Mouse (Mus musculus) retina, postnatal 1 day (tissue): Measurements from ENCODE around the gene Btbd35f16.
"Not testable (repeated sequence)": the region's sequence is repeated elsewhere in the genome, so short reads cannot be mapped to it uniquely, and the experiment has no call there.

Source experiments
- DNase-seq: peaks from one replicate; pipeline ENCODE4 v3.0.0-alpha.2; 2012

The Btbd35f16 gene

GRCm38 (mm10) chrX:3956902-3957301, at the start of gene Btbd35f16:
Btbd35f16 (minus strand) TSS chrX:3957002.
- DNase-seq = not testable (repeated sequence)
